Mouse (Mus musculus): Measurements from ENCODE around the gene Sertad1.
"Not testable (repeated sequence)": the region's sequence is repeated elsewhere in the genome, so short reads cannot be mapped to it uniquely, and the experiment has no call there.

Gene Sertad1

DNA sequence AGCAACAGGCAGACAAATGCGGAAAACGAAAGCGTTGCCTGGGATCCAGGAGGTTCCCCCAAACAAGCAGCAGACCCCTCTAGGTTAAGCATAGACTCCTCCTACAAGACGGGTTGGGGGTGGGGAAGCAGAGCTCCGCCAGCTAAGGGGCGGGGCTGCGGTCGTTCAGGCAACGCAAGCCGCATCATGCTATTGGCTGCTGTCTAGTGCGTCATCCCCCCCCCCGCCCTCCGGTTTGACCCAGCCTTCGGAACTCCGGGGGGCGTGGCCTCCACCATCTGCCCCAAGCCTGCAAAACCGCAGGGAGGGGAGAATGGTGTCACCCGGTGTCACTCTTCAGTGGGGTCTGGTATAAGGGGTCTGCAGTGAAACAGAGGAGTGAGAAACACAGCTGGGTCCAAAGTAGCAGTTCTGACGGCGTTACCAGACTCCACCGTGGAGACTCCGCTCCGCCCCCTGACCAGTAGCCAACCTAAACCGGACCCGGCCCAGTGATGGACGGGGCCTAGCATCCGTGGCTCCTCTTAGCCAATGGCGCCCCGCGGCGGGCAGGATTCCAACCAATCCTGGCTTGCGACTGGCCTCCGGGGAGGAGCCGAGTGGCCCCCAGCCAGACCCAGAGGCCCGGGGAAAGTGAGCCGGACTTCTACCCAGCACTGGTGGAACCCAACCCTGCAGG lies 13.4 kb upstream of the Sertad1 start, which contains the start of gene Sertad3:
Sertad3 (plus strand) TSS at position 613 of the 679 bp plus-strand sequence.
- peak; percentile 100 for DNase-seq (ENCODE audit: inconsistent ontology term)

DNA sequence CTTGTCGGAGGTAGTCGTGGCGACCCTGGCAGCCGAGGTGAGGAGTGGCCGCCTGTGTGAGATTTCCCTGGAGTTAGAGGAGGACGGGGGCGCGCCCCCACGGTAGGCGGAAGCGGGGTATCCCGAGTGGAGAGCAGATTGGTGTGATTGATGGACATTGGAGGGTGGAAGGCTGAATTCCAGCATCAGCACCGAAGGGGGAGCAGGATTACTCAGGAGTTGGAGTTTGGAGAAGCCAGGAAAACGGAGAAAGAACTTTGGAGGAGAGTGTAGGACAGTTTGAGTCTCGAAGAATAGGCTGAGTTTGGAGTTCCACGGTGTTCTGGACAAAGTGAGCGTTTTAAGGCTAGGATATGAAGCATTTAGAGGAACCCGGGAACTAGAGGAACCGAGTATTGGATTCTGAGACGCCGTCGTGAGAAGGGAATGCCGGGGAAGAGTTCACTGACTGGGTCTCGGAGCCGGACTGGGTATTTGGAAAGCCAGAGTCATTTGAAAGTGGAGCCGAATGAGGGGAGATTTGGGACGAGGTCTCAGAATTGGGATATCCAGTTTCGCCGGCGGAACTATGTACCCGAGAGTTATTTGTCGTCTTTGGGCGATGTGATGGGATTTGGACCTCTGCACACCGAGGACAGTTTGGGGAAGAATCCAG lies 12.7 kb upstream of the Sertad1 start:
- DNase-seq (ENCODE audit: inconsistent ontology term): no peak

GRCm38 (mm10) chr7:27474490-27474954 lies 12.2 kb upstream of the Sertad1 start:
- peak; percentile 99 for DNase-seq (ENCODE audit: inconsistent ontology term)

- no peak for DNase-seq (ENCODE audit: inconsistent ontology term)
Measured at GRCm38 (mm10) chr7:27475596-27475995, 11.1 kb upstream of the Sertad1 start.

- DNase-seq (ENCODE audit: inconsistent ontology term): no peak
Measured at GRCm38 (mm10) chr7:27476098-27476635, 10.5 kb upstream of the Sertad1 start.

- no peak for DNase-seq (ENCODE audit: inconsistent ontology term)
Measured at GRCm38 (mm10) chr7:27478561-27478960, 8.1 kb upstream of the Sertad1 start.

GRCm38 (mm10) chr7:27479750-27480149 lies 7.0 kb upstream of the Sertad1 start:
- DNase-seq (ENCODE audit: inconsistent ontology term): no peak

GRCm38 (mm10) chr7:27480506-27480905 lies 6.2 kb upstream of the Sertad1 start:
- no peak for DNase-seq (ENCODE audit: inconsistent ontology term)

GRCm38 (mm10) chr7:27480927-27481626 lies 5.6 kb upstream of the Sertad1 start:
- DNase-seq (ENCODE audit: inconsistent ontology term): no peak

DNA sequence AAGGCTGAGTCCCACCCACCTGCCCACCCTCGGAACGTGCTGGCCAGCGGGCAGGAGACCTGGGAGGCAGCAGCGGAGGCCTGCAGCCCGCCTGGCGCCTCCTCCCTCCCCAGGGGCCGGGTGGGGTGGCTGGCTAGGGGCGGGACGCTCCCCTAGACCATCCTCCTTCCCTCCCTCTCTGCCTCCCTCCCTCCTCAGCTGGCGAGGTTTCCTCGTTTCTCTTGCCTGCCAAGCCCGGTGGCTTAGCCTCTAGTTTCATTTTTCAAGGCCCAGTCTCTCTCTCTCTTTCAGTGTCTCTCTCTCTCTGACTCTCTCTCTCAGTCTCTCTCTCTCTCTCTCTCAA lies 5.1 kb upstream of the Sertad1 start:
- DNase-seq (ENCODE audit: inconsistent ontology term): peak; percentile 97

GRCm38 (mm10) chr7:27483860-27484259 lies 2.9 kb upstream of the Sertad1 start:
- no peak for DNase-seq (ENCODE audit: inconsistent ontology term)

GRCm38 (mm10) chr7:27486102-27486769 lies 474 bp upstream of the Sertad1 start:
- no peak for DNase-seq (ENCODE audit: inconsistent ontology term)

DNA sequence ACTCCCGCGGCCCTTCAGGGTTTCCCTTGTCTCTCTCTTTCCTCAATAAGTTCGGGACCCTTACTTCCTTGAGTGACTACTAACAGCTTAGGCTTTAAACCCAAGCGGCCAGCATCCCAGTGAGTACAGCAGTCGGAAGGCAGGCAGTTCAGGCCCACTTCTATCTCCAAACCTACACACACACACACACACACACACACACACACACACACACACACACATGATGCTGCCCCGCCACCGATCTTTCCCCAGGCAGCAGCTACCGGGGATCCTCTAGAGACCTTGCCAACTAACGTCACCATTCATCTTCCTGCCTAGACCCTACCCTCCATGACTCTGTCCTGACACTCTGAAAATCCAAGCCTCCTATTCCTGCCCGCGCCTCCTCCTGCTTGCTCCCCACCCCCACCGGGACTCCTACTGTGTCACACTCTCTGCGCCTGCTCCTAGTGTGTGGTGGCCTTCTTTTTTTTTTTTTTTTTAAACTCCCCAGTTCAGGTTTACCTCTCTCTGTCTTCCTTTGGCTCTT lies 1.1 kb downstream of the Sertad1 start:
- DNase-seq (ENCODE audit: inconsistent ontology term): peak; percentile 76

- no peak for DNase-seq (ENCODE audit: inconsistent ontology term)
Measured at GRCm38 (mm10) chr7:27489270-27489869, 2.7 kb downstream of the Sertad1 start.

GRCm38 (mm10) chr7:27490227-27490542 lies 3.5 kb downstream of the Sertad1 start:
- DNase-seq (ENCODE audit: inconsistent ontology term): no peak

- DNase-seq (ENCODE audit: inconsistent ontology term): peak; percentile 99
Measured at GRCm38 (mm10) chr7:27490543-27491329, 4.0 kb downstream of the Sertad1 start.

GRCm38 (mm10) chr7:27491856-27492255 lies 5.1 kb downstream of the Sertad1 start:
- peak; percentile 84 for DNase-seq (ENCODE audit: inconsistent ontology term)

- DNase-seq (ENCODE audit: inconsistent ontology term): no peak
Measured at GRCm38 (mm10) chr7:27493022-27493421, 6.3 kb downstream of the Sertad1 start.

GRCm38 (mm10) chr7:27493450-27493849 lies 6.7 kb downstream of the Sertad1 start:
- no peak for DNase-seq (ENCODE audit: inconsistent ontology term)

DNA sequence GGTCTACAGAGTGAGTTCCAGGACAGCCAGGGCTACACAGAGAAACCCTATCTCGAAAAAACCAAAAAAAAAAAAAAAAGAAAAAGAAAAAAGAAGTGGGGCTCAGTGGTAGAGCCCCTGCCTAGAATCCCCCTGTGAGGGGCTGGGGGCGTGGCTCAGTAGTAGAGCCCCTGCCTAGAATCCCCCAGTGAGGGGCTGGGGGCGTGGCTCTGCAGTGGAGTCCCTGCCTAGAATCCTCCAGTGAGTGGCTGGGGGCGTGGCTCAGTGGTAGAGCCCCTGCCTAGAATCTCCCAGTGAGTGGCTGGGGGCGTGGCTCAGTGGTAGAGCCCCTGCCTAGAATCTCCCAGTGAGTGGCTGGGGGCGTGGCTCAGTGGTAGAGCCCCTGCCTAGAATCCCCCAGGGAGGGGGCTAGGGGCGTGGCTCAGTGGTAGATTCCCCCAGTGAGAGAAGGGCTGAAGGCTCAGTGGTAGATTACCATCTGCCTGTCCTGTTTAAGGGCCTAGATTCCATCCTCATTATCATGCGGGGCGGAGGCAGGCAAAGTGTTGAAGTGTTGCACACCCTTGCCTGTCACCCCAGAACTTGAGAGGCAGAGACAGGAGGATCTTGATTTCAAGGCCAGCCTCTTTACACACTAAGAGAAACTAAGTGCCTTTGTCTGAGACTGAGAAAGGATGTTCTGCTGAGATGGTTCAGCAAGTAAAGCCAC lies 8.1 kb downstream of the Sertad1 start:
- DNase-seq (ENCODE audit: inconsistent ontology term): not testable (repeated sequence)

Measured in Muller cell, postnatal 12 days (primary cell).